Mouse (Mus musculus): Measurements from ENCODE around the gene Helz. TPM values are rescaled to one million over a fixed set of nuclear protein-coding genes. Genes with fewer than 3 reads are reported as not detected.

Helz gene
- polyA plus RNA-seq, 1 experiment from 2014 or later: 14.2 TPM

DNA sequence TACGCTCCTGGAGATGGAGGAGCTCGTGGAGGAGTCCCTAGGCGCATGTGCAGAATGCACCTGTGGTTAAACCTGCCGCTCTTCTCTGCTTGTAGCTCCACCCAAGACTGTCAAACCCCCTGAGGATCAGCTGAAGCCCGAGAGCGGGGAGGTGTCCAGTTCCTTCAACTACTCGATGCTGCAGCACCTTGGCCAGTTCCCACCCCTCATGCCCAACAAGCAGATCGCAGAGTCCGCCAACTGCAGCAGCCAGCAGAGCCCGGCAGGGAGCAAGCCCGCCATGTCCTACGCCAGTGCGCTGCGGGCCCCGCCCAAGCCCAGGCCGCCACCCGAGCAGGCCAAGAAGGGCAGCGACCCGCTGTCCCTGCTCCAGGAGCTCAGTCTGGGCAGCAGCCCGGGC, 138.6 kb downstream of the Helz start:
- no peaks in the 10 kb centered on the region for H3K9me3 ChIP-seq (ENCODE audit: control insufficient read depth, low read length)
- ATAC-seq: no peak
- H3K4me2 ChIP-seq (ENCODE audit: low read length): no peak overlapping the region
- peaks cover 13% of the 10 kb centered on the region for H3K36me3 ChIP-seq (ENCODE audit: control insufficient read depth, insufficient read depth, low read length)
- H3K27me3 ChIP-seq (replicated peaks; ENCODE audit: control insufficient read depth, insufficient read depth, low read length): no peaks in the 10 kb centered on the region
- no peak overlapping the region for H3K9ac ChIP-seq (ENCODE audit: low read depth, low read length)
- H3K27ac ChIP-seq (ENCODE audit: low read depth, low read length): no peak overlapping the region
- H3K4me3 ChIP-seq (ENCODE audit: low read length): no peak overlapping the region
- peaks cover 12% of the 10 kb centered on the region for H3K4me1 ChIP-seq (ENCODE audit: control insufficient read depth, insufficient read depth, low read depth, low read length)
- WGBS: 82% methylated on average over 12 of the region's 20 CpGs

DNA sequence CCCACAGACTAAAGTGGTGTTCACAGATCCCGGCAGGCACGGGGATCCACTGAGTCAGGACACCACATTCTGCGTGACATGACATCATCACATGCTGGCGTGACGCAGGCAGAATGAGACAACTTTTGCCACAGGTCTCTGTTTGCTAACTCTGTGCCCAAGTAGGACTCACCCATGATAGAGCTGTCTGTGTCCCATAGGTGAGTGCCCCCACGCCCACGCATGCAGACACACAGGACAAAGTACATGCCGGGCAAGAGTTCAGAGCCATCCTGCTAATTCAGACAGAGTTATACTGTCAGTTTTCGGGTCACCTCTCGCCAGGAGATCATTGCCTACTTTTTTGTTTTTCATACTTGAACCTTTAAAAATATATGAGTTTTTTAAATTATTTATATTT, 140.8 kb downstream of the Helz start:
- no peaks in the 10 kb centered on the region for H3K27me3 ChIP-seq (replicated peaks; ENCODE audit: control insufficient read depth, insufficient read depth, low read length)

GRCm38 (mm10) chr11:107691569-107691968, 143.8 kb downstream of the Helz start:
- Histone ChIP-seq H3K27me3 (replicated peaks; ENCODE audit: control insufficient read depth, insufficient read depth, low read length) (no peaks in the 10 kb centered on the region), H3K9me3 (ENCODE audit: control insufficient read depth, low read length) (no peaks in the 10 kb centered on the region), H3K4me3 (ENCODE audit: low read length) (no peak overlapping the region), H3K9ac (ENCODE audit: low read depth, low read length) (no peak overlapping the region), H3K4me1 (ENCODE audit: control insufficient read depth, insufficient read depth, low read depth, low read length) (no peaks in the 10 kb centered on the region), H3K36me3 (ENCODE audit: control insufficient read depth, insufficient read depth, low read length) (peaks cover 4% of the 10 kb centered on the region), H3K27ac (ENCODE audit: low read depth, low read length) (no peak overlapping the region), H3K4me2 (ENCODE audit: low read length) (no peak overlapping the region)
- ATAC-seq: no peak
- WGBS: 56% methylated on average over 8 of the region's 8 CpGs

More for the DNA sequence above, 140.8 kb downstream of the Helz start:
- no peak for ATAC-seq
- Histone ChIP-seq H3K4me2 (ENCODE audit: low read length) (no peak overlapping the region), H3K36me3 (ENCODE audit: control insufficient read depth, insufficient read depth, low read length) (peaks cover 13% of the 10 kb centered on the region), H3K27ac (ENCODE audit: low read depth, low read length) (no peak overlapping the region), H3K9ac (ENCODE audit: low read depth, low read length) (no peak overlapping the region), H3K4me3 (ENCODE audit: low read length) (no peak overlapping the region), H3K9me3 (ENCODE audit: control insufficient read depth, low read length) (no peaks in the 10 kb centered on the region), H3K4me1 (ENCODE audit: control insufficient read depth, insufficient read depth, low read depth, low read length) (peaks cover 6% of the 10 kb centered on the region)
- WGBS: 94% methylated on average over 10 of the region's 10 CpGs

GRCm38 (mm10) chr11:107693338-107693737, 145.6 kb downstream of the Helz start:
- 84% methylated on average over 6 of the region's 6 CpGs for WGBS
- Histone ChIP-seq H3K4me2 (ENCODE audit: low read length) (no peak overlapping the region), H3K36me3 (ENCODE audit: control insufficient read depth, insufficient read depth, low read length) (peaks cover 2% of the 10 kb centered on the region; the same call in 1 of the 2 replicates), H3K4me3 (ENCODE audit: low read length) (no peak overlapping the region), H3K4me1 (ENCODE audit: control insufficient read depth, insufficient read depth, low read depth, low read length) (no peaks in the 10 kb centered on the region), H3K27ac (ENCODE audit: low read depth, low read length) (no peak overlapping the region), H3K9ac (ENCODE audit: low read depth, low read length) (no peak overlapping the region), H3K9me3 (ENCODE audit: control insufficient read depth, low read length) (no peaks in the 10 kb centered on the region), H3K27me3 (replicated peaks; ENCODE audit: control insufficient read depth, insufficient read depth, low read length) (no peaks in the 10 kb centered on the region)
- ATAC-seq: no peak

GRCm38 (mm10) chr11:107699967-107700366, 152.2 kb downstream of the Helz start:
- ATAC-seq: no peak
- no peaks in the 10 kb centered on the region for H3K36me3 ChIP-seq (ENCODE audit: control insufficient read depth, insufficient read depth, low read length)
- no peak overlapping the region for H3K9ac ChIP-seq (ENCODE audit: low read depth, low read length)
- no peaks in the 10 kb centered on the region for H3K9me3 ChIP-seq (ENCODE audit: control insufficient read depth, low read length)
- H3K4me3 ChIP-seq (ENCODE audit: low read length): no peak overlapping the region
- no peak overlapping the region for H3K27ac ChIP-seq (ENCODE audit: low read depth, low read length)
- H3K4me1 ChIP-seq (ENCODE audit: control insufficient read depth, insufficient read depth, low read depth, low read length): peaks cover 3% of the 10 kb centered on the region; the same call in 1 of the 2 replicates
- WGBS: 95% methylated on average over 4 of the region's 4 CpGs
- no peak overlapping the region for H3K4me2 ChIP-seq (ENCODE audit: low read length)
- no peaks in the 10 kb centered on the region for H3K27me3 ChIP-seq (replicated peaks; ENCODE audit: control insufficient read depth, insufficient read depth, low read length)

DNA sequence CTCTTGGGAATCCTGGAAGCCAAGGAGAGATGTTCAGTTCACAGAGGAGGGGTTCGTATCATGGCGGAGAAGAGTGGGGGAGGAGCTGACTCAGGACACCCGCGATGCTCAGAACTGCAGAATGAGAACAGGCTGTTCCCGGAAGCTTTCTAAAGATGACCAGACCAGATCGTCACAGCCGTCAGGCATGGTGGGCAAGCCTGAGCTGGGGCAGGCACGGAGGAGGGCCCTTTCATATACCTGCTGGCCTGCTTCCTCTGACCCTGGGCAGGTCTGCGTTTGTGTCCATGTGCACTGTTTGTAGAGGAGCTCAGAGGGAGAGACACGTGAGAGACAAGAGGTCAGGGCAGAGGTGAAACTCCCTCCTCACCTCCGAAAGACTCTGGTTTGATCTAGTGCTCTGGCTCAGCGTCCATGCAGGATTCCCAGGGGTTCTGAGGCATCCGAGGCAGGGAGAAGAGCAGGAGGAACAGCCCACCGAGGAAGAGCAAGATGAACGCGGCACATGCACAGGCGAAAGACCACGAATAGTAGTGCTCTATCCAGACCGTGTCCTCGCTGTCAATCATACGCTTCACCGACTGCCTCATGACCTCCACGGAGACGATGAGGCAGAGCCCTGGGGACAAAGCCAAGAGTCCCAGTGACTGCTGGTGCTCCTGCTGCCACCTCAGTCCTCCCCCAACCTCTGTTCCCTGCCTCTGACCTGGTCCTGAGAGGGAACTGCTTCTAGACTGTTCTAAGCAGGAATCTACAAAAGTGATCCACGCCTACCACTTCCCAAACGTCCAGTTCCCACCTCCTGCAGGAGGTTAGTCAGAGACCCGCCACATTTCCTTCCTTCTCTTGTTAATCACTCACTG, 155.8 kb downstream of the Helz start:
- Histone ChIP-seq H3K9ac (ENCODE audit: low read depth, low read length) (no peak overlapping the region), H3K4me2 (ENCODE audit: low read length) (peak overlapping the region; percentile 29; the same call in 1 of the 2 replicates), H3K27ac (ENCODE audit: low read depth, low read length) (no peak overlapping the region), H3K27me3 (replicated peaks; ENCODE audit: control insufficient read depth, insufficient read depth, low read length) (no peaks in the 10 kb centered on the region), H3K4me3 (ENCODE audit: low read length) (no peak overlapping the region), H3K4me1 (ENCODE audit: control insufficient read depth, insufficient read depth, low read depth, low read length) (peaks cover 6% of the 10 kb centered on the region), H3K36me3 (ENCODE audit: control insufficient read depth, insufficient read depth, low read length) (no peaks in the 10 kb centered on the region), H3K9me3 (ENCODE audit: control insufficient read depth, low read length) (no peaks in the 10 kb centered on the region)
- WGBS: 35% methylated on average over 27 of the region's 27 CpGs
- no peak for ATAC-seq

- Histone ChIP-seq H3K9me3 (ENCODE audit: control insufficient read depth, low read length) (no peaks in the 10 kb centered on the region), H3K36me3 (ENCODE audit: control insufficient read depth, insufficient read depth, low read length) (no peaks in the 10 kb centered on the region), H3K27me3 (replicated peaks; ENCODE audit: control insufficient read depth, insufficient read depth, low read length) (no peaks in the 10 kb centered on the region), H3K4me1 (ENCODE audit: control insufficient read depth, insufficient read depth, low read depth, low read length) (peaks cover 6% of the 10 kb centered on the region), H3K4me3 (ENCODE audit: low read length) (no peak overlapping the region), H3K27ac (ENCODE audit: low read depth, low read length) (no peak overlapping the region), H3K9ac (ENCODE audit: low read depth, low read length) (no peak overlapping the region), H3K4me2 (ENCODE audit: low read length) (no peak overlapping the region)
- peak; percentile 43; the same call in 1 of the 2 replicates for ATAC-seq
- 54% methylated on average over 6 of the region's 6 CpGs for WGBS
Observed at GRCm38 (mm10) chr11:107705060-107705459, 157.3 kb downstream of the Helz start.

GRCm38 (mm10) chr11:107705476-107706074, 157.8 kb downstream of the Helz start:
- peaks cover 6% of the 10 kb centered on the region for H3K4me1 ChIP-seq (ENCODE audit: control insufficient read depth, insufficient read depth, low read depth, low read length)
- 0 out of 2 replicates have a peak, but pooled peaks have one; percentile 4 for ATAC-seq
- H3K9ac ChIP-seq (ENCODE audit: low read depth, low read length): no peak overlapping the region
- WGBS: 57% methylated on average over 11 of the region's 11 CpGs
- H3K36me3 ChIP-seq (ENCODE audit: control insufficient read depth, insufficient read depth, low read length): no peaks in the 10 kb centered on the region
- no peak overlapping the region for H3K27ac ChIP-seq (ENCODE audit: low read depth, low read length)
- H3K4me2 ChIP-seq (ENCODE audit: low read length): no peak overlapping the region
- H3K27me3 ChIP-seq (replicated peaks; ENCODE audit: control insufficient read depth, insufficient read depth, low read length): no peaks in the 10 kb centered on the region
- H3K9me3 ChIP-seq (ENCODE audit: control insufficient read depth, low read length): no peaks in the 10 kb centered on the region
- H3K4me3 ChIP-seq (ENCODE audit: low read length): no peak overlapping the region

GRCm38 (mm10) chr11:107707897-107708610, 160.3 kb downstream of the Helz start:
- H3K27me3 ChIP-seq (replicated peaks; ENCODE audit: control insufficient read depth, insufficient read depth, low read length): no peaks in the 10 kb centered on the region
- no peak overlapping the region for H3K9ac ChIP-seq (ENCODE audit: low read depth, low read length)
- H3K36me3 ChIP-seq (ENCODE audit: control insufficient read depth, insufficient read depth, low read length): no peaks in the 10 kb centered on the region
- 17% methylated on average over 20 of the region's 20 CpGs for WGBS
- H3K4me2 ChIP-seq (ENCODE audit: low read length): peak overlapping the region; percentile 28; the same call in 1 of the 2 replicates
- H3K9me3 ChIP-seq (ENCODE audit: control insufficient read depth, low read length): no peaks in the 10 kb centered on the region
- H3K4me1 ChIP-seq (ENCODE audit: control insufficient read depth, insufficient read depth, low read depth, low read length): peaks cover 6% of the 10 kb centered on the region
- H3K27ac ChIP-seq (ENCODE audit: low read depth, low read length): no peak overlapping the region
- ATAC-seq: peak; percentile 55; the same call in 1 of the 2 replicates
- H3K4me3 ChIP-seq (ENCODE audit: low read length): no peak overlapping the region

All from hindbrain, embryonic 16.5 days (tissue).